Mouse (Mus musculus) forebrain, embryonic 11.5 days (tissue): ENCODE results near the gene Pik3ap1. TPM values are rescaled to one million over a fixed set of nuclear protein-coding genes. Genes with fewer than 3 reads are reported as not detected.
A peak's percentile ranks its signal among the peaks of the same experiment; 100 is the strongest.
"Not testable (repeated sequence)": the region's sequence is repeated elsewhere in the genome, so short reads cannot be mapped to it uniquely, and the experiment has no call there.

Experiments
- ATAC-seq: fragments of 200-750 bp; cut with Nextera tagmentation; replicated peaks from 2 replicates; pipeline ENCODE4 v1.8.0; 2017; ENCODE audit warnings: moderate TSS enrichment; ENCODE audit not compliant: low FRiP score
- DNase-seq: peaks from one replicate; pipeline ENCODE4 v3.0.0-alpha.2; 2017; ENCODE audit warnings: low spot score
- H3K27ac ChIP-seq: fragments of 300-500 bp; sonication (generic); 2 replicates; pipeline ENCODE4 v1.5.1; 2014; ENCODE audit warnings: low read depth, low read length
- H3K27me3 ChIP-seq: fragments of 300-500 bp; sonication (generic); 2 replicates; pipeline ENCODE4 v1.6.1; 2014; ENCODE audit warnings: mild to moderate bottlenecking, low read length, mixed read lengths; ENCODE audit not compliant: control insufficient read depth, insufficient read depth
- H3K36me3 ChIP-seq: fragments of 300-500 bp; sonication (generic); 2 replicates; pipeline ENCODE4 v1.6.1; 2014; ENCODE audit warnings: mild to moderate bottlenecking, low read length, moderate library complexity, mixed read lengths; ENCODE audit not compliant: control insufficient read depth, insufficient read depth
- H3K4me1 ChIP-seq: fragments of 300-500 bp; sonication (generic); replicated peaks from 2 replicates; pipeline ENCODE4 v1.6.1; 2014; ENCODE audit warnings: low read length, mixed read lengths; ENCODE audit not compliant: control insufficient read depth, insufficient read depth
- H3K4me2 ChIP-seq: fragments of 300-500 bp; sonication (generic); 2 replicates; pipeline ENCODE4 v1.6.1; 2014; ENCODE audit warnings: low read depth, mild to moderate bottlenecking, low read length, moderate library complexity, mixed read lengths; ENCODE audit not compliant: severe bottlenecking
- H3K4me3 ChIP-seq: fragments of 300-500 bp; sonication (generic); 2 replicates; pipeline ENCODE4 v1.5.1; 2014; ENCODE audit warnings: low read depth, low read length
- H3K9ac ChIP-seq: fragments of 300-500 bp; sonication (generic); 2 replicates; pipeline ENCODE4 v1.6.1; 2014; ENCODE audit warnings: low read length
- H3K9me3 ChIP-seq: fragments of 300-500 bp; sonication (generic); 2 replicates; pipeline ENCODE4 v1.6.1; 2016; ENCODE audit warnings: low read length, mixed read lengths; ENCODE audit not compliant: control insufficient read depth
- WGBS: fragments of 180-500 bp; shearing (Covaris S2); extraction: QIAGEN DNeasy Blood & Tissue Kit; methylation state at CpG from one replicate; pipeline ENCODE4 v1.1.7; 2014; 5-methylcytosine and 5-hydroxymethylcytosine counted together
- polyA plus RNA-seq: library from polyadenylated mRNA; unstranded; fragments of >200 nt; fragmentation: Nextera tagmentation; extraction: Ambion mirVana; gene quantifications from 2 replicates; pipeline ENCODE4 v1.2.1, GENCODE M21; 2014

Gene Pik3ap1
- 3.0 and 3.3 TPM in 2 replicates for polyA plus RNA-seq

DNA sequence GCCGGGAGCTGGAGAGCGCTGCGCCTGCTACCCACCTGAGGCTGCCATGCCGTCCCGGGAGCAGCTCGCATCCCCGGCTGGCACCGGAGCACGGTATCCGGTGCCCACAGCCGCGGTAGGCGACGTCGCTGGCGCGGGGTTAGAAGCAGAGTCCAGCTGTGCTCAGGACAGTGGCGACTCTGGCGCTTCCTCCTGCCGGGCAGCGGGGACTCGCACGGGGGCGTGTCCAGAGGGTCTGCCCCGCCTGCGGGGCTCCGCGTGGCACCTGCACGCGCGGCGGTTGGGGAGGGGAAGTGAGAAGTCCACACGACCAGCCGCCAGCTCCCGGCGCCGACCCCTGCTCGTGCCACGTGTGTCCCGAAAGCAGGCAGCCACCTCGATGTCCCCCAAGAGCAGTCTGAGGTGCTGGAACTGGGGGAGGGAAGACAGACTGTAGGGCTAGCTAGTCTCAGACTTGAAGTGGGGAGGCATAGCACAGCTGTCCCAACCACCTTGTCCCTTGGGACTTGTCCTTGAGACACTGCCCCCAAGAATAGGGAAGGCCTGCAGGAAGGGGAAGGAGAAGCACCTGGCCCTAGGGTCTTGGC, at the start of gene Pik3ap1:
Gene Pik3ap1 (minus strand): TSS at position 181 of the 587 bp plus-strand sequence.
- no peak for ATAC-seq

DNA sequence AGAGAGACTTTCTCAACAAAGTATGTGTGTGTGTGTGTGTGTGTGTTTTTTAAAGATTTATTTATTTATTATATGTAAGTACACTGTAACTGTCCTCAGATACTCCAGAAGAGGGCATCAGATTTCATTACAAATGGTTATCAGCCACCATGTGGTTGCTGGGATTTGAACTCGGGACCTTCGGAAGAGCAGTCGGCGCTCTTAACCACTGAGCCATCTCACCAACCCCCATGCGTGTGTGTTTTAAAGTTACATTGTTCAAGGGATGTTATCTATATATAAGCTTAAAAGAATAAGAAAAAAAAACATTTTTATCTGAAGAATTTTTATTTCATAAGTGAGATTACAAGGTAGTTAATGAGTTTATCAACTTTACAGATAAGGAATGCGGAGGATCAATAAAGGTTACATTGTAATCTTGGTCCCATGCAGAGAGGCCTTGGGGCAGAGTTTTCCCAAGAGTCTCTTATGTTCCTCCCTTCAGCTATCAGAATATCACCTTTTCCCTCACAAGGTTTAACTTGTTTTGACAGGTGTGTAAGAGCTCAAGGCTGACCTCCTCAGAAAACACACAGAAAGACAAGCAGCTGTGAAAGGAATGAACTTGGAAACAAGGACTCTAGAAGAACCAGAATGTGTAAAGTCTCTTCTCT, 46.7 kb upstream of the Pik3ap1 start:
- not testable (repeated sequence) for H3K4me2 ChIP-seq, H3K9ac ChIP-seq, H3K27ac ChIP-seq, H3K4me1 ChIP-seq, H3K4me3 ChIP-seq, H3K36me3 ChIP-seq, ATAC-seq, DNase-seq, H3K27me3 ChIP-seq, H3K9me3 ChIP-seq
- no CpG with 5 or more reads among the region's 6 CpGs for WGBS

More for the DNA sequence above, at the start of gene Pik3ap1:
- Histone ChIP-seq H3K4me1 (peaks cover 3% of the 10 kb centered on the region; the same call in 1 of the 2 replicates), H3K9ac (peak within 1 kb of the TSS; percentile 39), H3K9me3 (no peaks in the 10 kb centered on the region), H3K36me3 (no peaks in the 10 kb centered on the region), H3K27me3 (peaks cover 2% of the 10 kb centered on the region; the same call in 1 of the 2 replicates), H3K27ac (no peak within 1 kb of the TSS), H3K4me2 (peak within 1 kb of the TSS; percentile 99), H3K4me3 (peak within 1 kb of the TSS; percentile 49)
- under 1% methylated on average over 39 of the region's 41 CpGs for WGBS
- DNase-seq: peak; percentile 69

DNA sequence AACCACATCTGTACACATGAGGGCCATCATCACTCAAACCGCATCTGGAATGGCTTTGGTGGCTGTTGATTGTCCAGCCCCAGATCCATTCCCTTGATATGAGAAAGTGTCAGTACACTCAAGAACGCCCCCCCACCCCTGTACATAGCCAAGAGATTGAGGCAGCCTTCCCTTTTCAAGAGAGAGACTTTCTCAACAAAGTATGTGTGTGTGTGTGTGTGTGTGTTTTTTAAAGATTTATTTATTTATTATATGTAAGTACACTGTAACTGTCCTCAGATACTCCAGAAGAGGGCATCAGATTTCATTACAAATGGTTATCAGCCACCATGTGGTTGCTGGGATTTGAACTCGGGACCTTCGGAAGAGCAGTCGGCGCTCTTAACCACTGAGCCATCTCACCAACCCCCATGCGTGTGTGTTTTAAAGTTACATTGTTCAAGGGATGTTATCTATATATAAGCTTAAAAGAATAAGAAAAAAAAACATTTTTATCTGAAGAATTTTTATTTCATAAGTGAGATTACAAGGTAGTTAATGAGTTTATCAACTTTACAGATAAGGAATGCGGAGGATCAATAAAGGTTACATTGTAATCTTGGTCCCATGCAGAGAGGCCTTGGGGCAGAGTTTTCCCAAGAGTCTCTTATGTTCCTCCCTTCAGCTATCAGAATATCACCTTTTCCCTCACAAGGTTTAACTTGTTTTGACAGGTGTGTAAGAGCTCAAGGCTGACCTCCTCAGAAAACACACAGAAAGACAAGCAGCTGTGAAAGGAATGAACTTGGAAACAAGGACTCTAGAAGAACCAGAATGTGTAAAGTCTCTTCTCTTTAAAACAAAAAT, 41.2 kb upstream of the Pik3ap1 start:
- not testable (repeated sequence) for DNase-seq, H3K9me3 ChIP-seq, H3K27ac ChIP-seq, H3K4me3 ChIP-seq, H3K4me2 ChIP-seq, H3K4me1 ChIP-seq, H3K27me3 ChIP-seq, H3K36me3 ChIP-seq, H3K9ac ChIP-seq, ATAC-seq
- no CpG with 5 or more reads among the region's 8 CpGs for WGBS

- Histone ChIP-seq H3K9ac (no peak overlapping the region), H3K4me2 (no peak overlapping the region), H3K4me1 (no peaks in the 10 kb centered on the region), H3K27ac (no peak overlapping the region), H3K36me3 (no peaks in the 10 kb centered on the region), H3K27me3 (no peaks in the 10 kb centered on the region), H3K4me3 (no peak overlapping the region), H3K9me3 (no peaks in the 10 kb centered on the region)
- WGBS: 71% methylated on average over 2 of the region's 2 CpGs
- no peak for DNase-seq
- ATAC-seq: no peak
These were observed 36.4 kb upstream of the Pik3ap1 start for GRCm38 (mm10) chr19:41421264-41421663.

DNA sequence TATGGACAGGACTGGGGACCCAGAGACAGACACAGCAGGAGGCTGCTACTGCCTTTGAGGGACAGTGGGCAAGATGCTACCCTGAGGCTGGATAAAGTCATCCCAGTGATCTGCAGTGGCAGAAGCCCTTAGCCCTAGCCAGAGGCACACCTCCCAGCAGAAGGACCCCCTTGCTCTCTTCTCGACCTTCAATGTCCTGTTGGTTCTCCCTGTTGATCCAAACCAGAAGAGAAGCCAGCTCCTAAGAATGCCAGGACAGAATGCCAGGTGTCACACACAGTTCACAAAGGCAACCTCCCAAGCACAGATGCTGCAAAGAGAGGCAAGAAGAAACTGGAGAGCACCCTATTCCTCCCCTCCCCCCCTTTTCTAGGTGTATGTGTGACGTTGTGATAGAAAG, 33.9 kb upstream of the Pik3ap1 start:
- H3K27ac ChIP-seq: no peak overlapping the region
- 75% methylated on average over 2 of the region's 2 CpGs for WGBS

DNA sequence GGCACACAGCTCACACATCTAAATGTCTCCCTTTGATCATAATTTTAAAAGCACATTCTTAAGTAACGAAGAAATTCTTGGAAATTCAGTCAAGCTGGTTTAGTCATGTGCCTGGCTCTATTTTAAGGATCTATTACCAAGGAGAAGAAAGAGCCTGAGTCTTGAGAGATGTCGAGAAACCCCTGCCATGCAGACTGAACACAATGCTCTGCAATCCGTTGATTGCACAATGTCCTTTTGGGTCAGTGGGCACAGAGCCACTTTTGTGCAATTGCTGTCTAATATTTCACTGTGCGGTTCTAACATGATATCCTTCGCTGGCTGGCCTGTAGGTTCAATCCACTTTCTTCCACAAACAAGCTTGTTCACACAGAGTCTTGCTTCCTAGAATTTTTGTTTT, 33.1 kb upstream of the Pik3ap1 start:
- H3K9ac ChIP-seq: no peak overlapping the region

More for the DNA sequence above, 33.9 kb upstream of the Pik3ap1 start:
- H3K27me3 ChIP-seq: no peaks in the 10 kb centered on the region
- H3K9ac ChIP-seq: no peak overlapping the region
- H3K4me3 ChIP-seq: no peak overlapping the region
- no peaks in the 10 kb centered on the region for H3K9me3 ChIP-seq
- DNase-seq (no peak), ATAC-seq (no peak)
- no peaks in the 10 kb centered on the region for H3K4me1 ChIP-seq
- no peak overlapping the region for H3K4me2 ChIP-seq
- H3K36me3 ChIP-seq: no peaks in the 10 kb centered on the region

DNA sequence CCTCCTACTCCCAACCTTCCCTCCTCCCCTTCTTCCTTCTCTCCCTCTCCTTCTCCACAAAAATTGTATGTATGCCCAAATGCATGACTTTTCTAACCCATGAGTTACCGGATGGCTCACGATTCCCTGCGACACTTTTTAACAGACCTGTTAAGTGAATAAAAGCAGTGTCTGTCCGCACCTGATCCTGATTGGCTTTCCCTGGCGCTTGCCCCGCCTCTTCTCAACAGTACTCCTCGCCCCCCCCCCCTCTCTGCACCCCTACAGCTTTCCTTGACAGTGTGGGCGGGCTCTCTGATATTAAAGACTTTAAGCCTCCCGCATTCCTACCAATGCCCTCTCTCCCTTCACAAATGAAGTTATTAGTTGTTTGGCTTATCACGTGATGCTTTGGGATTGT, 31.3 kb upstream of the Pik3ap1 start:
- H3K9me3 ChIP-seq: no peaks in the 10 kb centered on the region
- WGBS: 47% methylated on average over 10 of the region's 10 CpGs
- H3K36me3 ChIP-seq: no peaks in the 10 kb centered on the region
- H3K9ac ChIP-seq: no peak overlapping the region
- H3K27ac ChIP-seq: no peak overlapping the region
- DNase-seq: no peak
- no peaks in the 10 kb centered on the region for H3K27me3 ChIP-seq
- H3K4me2 ChIP-seq: no peak overlapping the region
- H3K4me1 ChIP-seq: no peaks in the 10 kb centered on the region
- no peak overlapping the region for H3K4me3 ChIP-seq
- ATAC-seq: no peak

More for the DNA sequence above, 33.1 kb upstream of the Pik3ap1 start:
- Histone ChIP-seq H3K4me1 (no peaks in the 10 kb centered on the region), H3K9me3 (no peaks in the 10 kb centered on the region), H3K27ac (no peak overlapping the region), H3K4me3 (no peak overlapping the region), H3K27me3 (no peaks in the 10 kb centered on the region), H3K4me2 (no peak overlapping the region), H3K36me3 (no peaks in the 10 kb centered on the region)
- 37% methylated on average over 5 of the region's 5 CpGs for WGBS
- DNase-seq (no peak), ATAC-seq (no peak)

DNA sequence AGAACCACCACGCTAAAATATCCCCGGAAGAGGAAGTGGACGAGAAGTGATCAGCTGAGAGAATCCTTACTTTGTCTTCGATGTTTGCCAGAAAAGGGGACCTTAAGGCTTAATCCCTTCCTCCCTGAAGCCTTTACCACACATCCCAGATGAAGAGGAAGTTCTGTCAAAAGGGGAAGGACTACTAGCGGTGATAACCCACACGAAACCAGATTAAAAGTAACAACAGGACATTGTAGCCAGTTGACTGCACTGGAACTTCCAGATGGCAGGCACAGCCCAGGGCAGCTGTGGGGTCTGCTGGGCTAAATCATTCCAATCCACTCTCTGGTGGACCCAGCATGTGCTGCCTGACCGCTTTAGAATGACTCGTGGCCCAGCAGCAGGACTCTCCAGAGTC, 17.7 kb upstream of the Pik3ap1 start:
- H3K4me2 ChIP-seq: no peak overlapping the region
- H3K36me3 ChIP-seq: no peaks in the 10 kb centered on the region
- no peaks in the 10 kb centered on the region for H3K4me1 ChIP-seq
- ATAC-seq (no peak), DNase-seq (no peak)
- no peak overlapping the region for H3K27ac ChIP-seq
- no peak overlapping the region for H3K4me3 ChIP-seq
- 87% methylated on average over 8 of the region's 8 CpGs for WGBS
- H3K9ac ChIP-seq: no peak overlapping the region
- no peaks in the 10 kb centered on the region for H3K9me3 ChIP-seq
- no peaks in the 10 kb centered on the region for H3K27me3 ChIP-seq
